In genomic region chr8:72259862-72260261, GRCm38 (mm10) we compare ENCODE assay signal across 26 mouse cellular contexts. TPM values are rescaled to one million over a fixed set of nuclear protein-coding genes. Genes with fewer than 3 reads are reported as not detected.
"Had no signal": no experiment of that assay in that cellular context is flagged by ENCODE, and none has a peak within 500 bp of the region (broad histone marks: within the 10 kb centered on the region; RNA-seq: fewer than 3 reads in every experiment).

No protein-coding gene starts in this region.

- H3K27ac ChIP-seq: midbrain, embryonic 10.5 days; midbrain, embryonic 12.5 days; neural tube, embryonic 13.5 days; neural tube, embryonic 15.5 days had no signal

- DNase-seq: lung, embryonic 14.5 days; lung, postnatal 10 days; lung, postnatal 4 days; midbrain, embryonic 14.5 days; retina, postnatal 1 day; right cerebral cortex, adult 18-20 months; right cerebral cortex, postnatal 25 days; right cerebral cortex, postnatal 4 days; spleen, adult 18-20 months; thymus, adult 18-20 months; thymus, postnatal 14 days; thymus, postnatal 36 days had no signal

- H3K9me3 ChIP-seq: midbrain, embryonic 10.5 days; midbrain, embryonic 12.5 days; neural tube, embryonic 13.5 days; neural tube, embryonic 15.5 days had no signal

- H3K4me1 ChIP-seq: midbrain, embryonic 10.5 days; midbrain, embryonic 12.5 days; neural tube, embryonic 15.5 days had no signal

- H3K27me3 ChIP-seq: midbrain, embryonic 12.5 days; neural tube, embryonic 13.5 days; neural tube, embryonic 15.5 days had no signal

- H3K4me3 ChIP-seq: midbrain, embryonic 10.5 days; midbrain, embryonic 12.5 days; myocyte; neural tube, embryonic 13.5 days; neural tube, embryonic 15.5 days had no signal

- H3K4me2 ChIP-seq: lung, embryonic 14.5 days; midbrain, embryonic 12.5 days; neural tube, embryonic 13.5 days; neural tube, embryonic 15.5 days had no signal

- H3K9ac ChIP-seq: lung, embryonic 14.5 days; midbrain, embryonic 12.5 days; neural tube, embryonic 13.5 days; neural tube, embryonic 15.5 days had no signal

RNA-seq across cellular contexts. Expression of gene Gm11034, which starts 46.4 kb away (rescaled TPM):
- total RNA-seq: megakaryocyte, adult 5-6 weeks; megakaryocyte-erythroid progenitor cell, adult 5-6 weeks had no signal
- polyA plus RNA-seq: lung, embryonic 14.5 days; lung, embryonic 16.5 days; midbrain, embryonic 10.5 days; midbrain, embryonic 12.5 days; midbrain, embryonic 14.5 days; midbrain, embryonic 16.5 days; myocyte; neural tube, embryonic 11.5 days; neural tube, embryonic 13.5 days; neural tube, embryonic 15.5 days; small intestine, adult 2 months; stomach, embryonic 14.5 days; stomach, embryonic 16.5 days; thymus, postnatal 0 days had no signal

RNA-seq across cellular contexts. Expression of gene Cib3, which starts 47.2 kb away (rescaled TPM):
- total RNA-seq: megakaryocyte-erythroid progenitor cell, adult 5-6 weeks had no signal
- polyA plus RNA-seq: lung, embryonic 14.5 days; midbrain, embryonic 10.5 days; midbrain, embryonic 12.5 days; midbrain, embryonic 14.5 days; myocyte; neural tube, embryonic 11.5 days; neural tube, embryonic 13.5 days; neural tube, embryonic 15.5 days; small intestine, adult 2 months; stomach, embryonic 14.5 days; stomach, embryonic 16.5 days had no signal
